Mouse (Mus musculus) intestine, embryonic 14.5 days (tissue): ENCODE measurements around the gene Creb3l2. TPM values are rescaled to one million over a fixed set of nuclear protein-coding genes. Genes with fewer than 3 reads are reported as not detected.

Experiments
- ATAC-seq: fragments of 200-750 bp; cut with Nextera tagmentation; replicated peaks from 2 replicates; pipeline ENCODE4 v1.8.0; 2017; ENCODE audit warnings: low read depth, moderate number of reproducible peaks, moderate TSS enrichment, moderate library complexity; ENCODE audit not compliant: low FRiP score, low TSS enrichment
- DNase-seq: peaks from one replicate; pipeline ENCODE4 v3.0.0-alpha.2; 2018; ENCODE audit warnings: low spot score
- H3K27ac ChIP-seq: fragments of 300-500 bp; sonication (generic); 2 replicates; pipeline ENCODE4 v1.5.1; 2014; ENCODE audit warnings: low read depth, mild to moderate bottlenecking, control low read depth
- H3K27me3 ChIP-seq: fragments of 300-500 bp; sonication (generic); replicated peaks from 2 replicates; pipeline ENCODE4 v1.6.1; 2014; ENCODE audit warnings: low read length, control low read depth; ENCODE audit not compliant: control insufficient read depth, insufficient read depth
- H3K36me3 ChIP-seq: fragments of 300-500 bp; sonication (generic); 2 replicates; pipeline ENCODE4 v1.6.1; 2014; ENCODE audit warnings: low read length, control low read depth; ENCODE audit not compliant: control insufficient read depth, insufficient read depth
- H3K4me1 ChIP-seq: fragments of 300-500 bp; sonication (generic); replicated peaks from 2 replicates; pipeline ENCODE4 v1.6.1; 2014; ENCODE audit warnings: low read length, control low read depth, mixed read lengths; ENCODE audit not compliant: control insufficient read depth, insufficient read depth
- H3K4me2 ChIP-seq: fragments of 300-500 bp; sonication (generic); 2 replicates; pipeline ENCODE4 v1.6.1; 2014; ENCODE audit warnings: low read length
- H3K4me3 ChIP-seq: fragments of 300-500 bp; sonication (generic); 2 replicates; pipeline ENCODE4 v1.5.1; 2014; ENCODE audit warnings: low read depth, low read length, control low read depth, mixed read lengths
- H3K9ac ChIP-seq: fragments of 300-500 bp; sonication (generic); 2 replicates; pipeline ENCODE4 v1.6.1; 2014; ENCODE audit warnings: mild to moderate bottlenecking, low read length
- H3K9me3 ChIP-seq: fragments of 300-500 bp; sonication (generic); 2 replicates; pipeline ENCODE4 v1.6.1; 2016; ENCODE audit warnings: low read length, control low read depth; ENCODE audit not compliant: control insufficient read depth
- WGBS: fragments of 180-500 bp; shearing (Covaris S2); extraction: QIAGEN DNeasy Blood & Tissue Kit; methylation state at CpG from one replicate; pipeline ENCODE4 v1.1.7; 2014; 5-methylcytosine and 5-hydroxymethylcytosine counted together
- polyA plus RNA-seq: library from polyadenylated mRNA; unstranded; fragments of >200 nt; fragmentation: Nextera tagmentation; extraction: Ambion mirVana; gene quantifications from 2 replicates; pipeline ENCODE4 v1.2.1, GENCODE M21; 2014

The Creb3l2 gene
- polyA plus RNA-seq, 1 experiment from 2014 or later: 22.9 TPM

- DNase-seq (no peak), ATAC-seq (no peak)
- Histone ChIP-seq H3K4me1 (0 out of 2 replicates have a peak, but pooled peaks cover 3% of the 10 kb centered on the region), H3K9ac (no peak overlapping the region), H3K27ac (no peak overlapping the region), H3K9me3 (no peaks in the 10 kb centered on the region), H3K4me2 (no peak overlapping the region), H3K36me3 (0 out of 2 replicates have a peak, but pooled peaks cover 3% of the 10 kb centered on the region), H3K27me3 (no peaks in the 10 kb centered on the region), H3K4me3 (no peak overlapping the region)
- WGBS: 86% methylated on average over 7 of the region's 7 CpGs
These were observed 70.6 kb downstream of the Creb3l2 start for GRCm38 (mm10) chr6:37371341-37371740.

DNA sequence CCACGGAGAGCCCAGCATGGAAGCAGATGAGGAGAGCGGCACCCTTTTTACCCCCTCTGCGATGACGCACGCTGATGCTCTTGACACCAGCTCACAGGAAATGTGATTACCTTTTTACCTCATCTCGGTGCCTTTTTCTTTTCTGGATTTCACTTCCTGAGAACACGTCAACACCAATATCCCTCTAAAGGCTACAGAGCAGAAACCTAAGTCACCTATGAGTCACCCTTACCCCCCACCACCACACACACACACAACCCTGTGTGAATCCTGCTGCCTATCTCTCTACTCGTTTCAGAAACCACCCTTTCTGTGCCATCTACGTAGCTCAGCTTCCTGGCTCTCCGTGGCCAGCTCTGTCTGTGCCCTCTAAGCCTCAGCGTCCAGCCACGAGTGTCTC lies 71.4 kb downstream of the Creb3l2 start:
- H3K27me3 ChIP-seq: no peaks in the 10 kb centered on the region
- ATAC-seq (no peak), DNase-seq (no peak)
- peaks cover 1% of the 10 kb centered on the region; the same call in 1 of the 2 replicates for H3K4me1 ChIP-seq
- H3K9ac ChIP-seq: no peak overlapping the region
- no peak overlapping the region for H3K27ac ChIP-seq
- H3K4me3 ChIP-seq: no peak overlapping the region
- H3K9me3 ChIP-seq: no peaks in the 10 kb centered on the region
- no peak overlapping the region for H3K4me2 ChIP-seq
- 0 out of 2 replicates have a peak, but pooled peaks cover 3% of the 10 kb centered on the region for H3K36me3 ChIP-seq
- 86% methylated on average over 12 of the region's 12 CpGs for WGBS

GRCm38 (mm10) chr6:37369750-37370149 lies 72.2 kb downstream of the Creb3l2 start:
- ATAC-seq: no peak
- Histone ChIP-seq H3K4me3 (no peak overlapping the region), H3K27me3 (no peaks in the 10 kb centered on the region), H3K4me2 (no peak overlapping the region), H3K27ac (no peak overlapping the region), H3K4me1 (no peaks in the 10 kb centered on the region; the same call in 1 of the 2 replicates), H3K36me3 (0 out of 2 replicates have a peak, but pooled peaks cover 3% of the 10 kb centered on the region), H3K9ac (no peak overlapping the region), H3K9me3 (no peaks in the 10 kb centered on the region)
- DNase-seq: no peak
- 65% methylated on average over 6 of the region's 6 CpGs for WGBS

DNA sequence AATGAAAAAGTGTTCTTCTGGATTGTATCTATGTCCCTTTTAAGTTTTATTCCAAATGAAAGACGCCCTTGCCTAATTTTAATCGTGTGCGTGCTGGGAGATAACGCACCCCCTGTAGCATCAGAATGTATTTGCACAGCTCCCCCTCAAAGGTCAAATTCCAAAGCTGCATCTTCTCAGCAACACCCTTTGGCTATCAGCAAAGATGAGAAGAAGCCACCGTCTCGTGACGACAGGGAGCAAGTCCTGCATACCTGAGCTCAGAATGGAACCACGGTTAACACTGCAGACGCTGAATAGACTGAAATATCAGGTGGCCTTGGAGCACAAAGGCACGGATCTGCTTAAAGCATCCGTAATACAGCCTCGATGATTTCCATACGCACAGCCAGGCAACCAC lies 73.7 kb downstream of the Creb3l2 start:
- H3K27ac ChIP-seq: no peak overlapping the region
- no peak overlapping the region for H3K4me3 ChIP-seq
- no peak for ATAC-seq
- no peaks in the 10 kb centered on the region for H3K9me3 ChIP-seq
- DNase-seq: no peak
- no peaks in the 10 kb centered on the region; the same call in 1 of the 2 replicates for H3K4me1 ChIP-seq
- H3K9ac ChIP-seq: no peak overlapping the region
- H3K36me3 ChIP-seq: peaks cover 11% of the 10 kb centered on the region
- 67% methylated on average over 13 of the region's 13 CpGs for whole genome bisulfite sequencing
- no peaks in the 10 kb centered on the region for H3K27me3 ChIP-seq
- H3K4me2 ChIP-seq: no peak overlapping the region

DNA sequence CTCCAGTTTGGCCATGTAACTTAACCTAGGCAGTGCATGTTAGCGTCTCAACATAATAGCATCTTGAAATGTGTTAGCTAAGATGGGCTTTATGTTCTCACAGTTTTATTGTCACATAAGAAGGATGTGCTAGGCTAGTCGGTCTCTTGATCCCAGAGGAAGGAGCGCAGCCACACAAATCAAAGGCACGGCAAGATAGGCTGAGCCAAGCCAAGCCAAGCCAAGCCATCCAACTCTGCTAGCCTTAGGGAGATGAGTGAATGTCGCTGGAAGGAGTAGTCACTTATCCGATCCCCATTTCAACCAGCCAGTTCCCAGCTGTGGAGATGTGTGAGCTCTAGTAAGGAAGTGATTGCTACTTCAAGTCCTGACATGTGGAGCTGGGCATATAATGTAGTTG lies 75.0 kb downstream of the Creb3l2 start:
- WGBS: 94% methylated on average over 6 of the region's 6 CpGs

GRCm38 (mm10) chr6:37365179-37365578 lies 76.8 kb downstream of the Creb3l2 start:
- DNase-seq (no peak), ATAC-seq (no peak)

More for the DNA sequence above, 75.0 kb downstream of the Creb3l2 start:
- Histone ChIP-seq H3K4me2 (no peak overlapping the region), H3K9ac (no peak overlapping the region), H3K36me3 (peaks cover 18% of the 10 kb centered on the region), H3K4me1 (no peaks in the 10 kb centered on the region; the same call in 1 of the 2 replicates), H3K4me3 (no peak overlapping the region), H3K27ac (no peak overlapping the region), H3K9me3 (no peaks in the 10 kb centered on the region), H3K27me3 (no peaks in the 10 kb centered on the region)
- ATAC-seq: no peak
- DNase-seq: no peak

GRCm38 (mm10) chr6:37364361-37364760 lies 77.6 kb downstream of the Creb3l2 start:
- Histone ChIP-seq H3K4me3 (no peak overlapping the region), H3K4me1 (peaks cover 10% of the 10 kb centered on the region), H3K36me3 (peaks cover 20% of the 10 kb centered on the region), H3K9ac (no peak overlapping the region), H3K27me3 (no peaks in the 10 kb centered on the region), H3K27ac (no peak overlapping the region), H3K9me3 (no peaks in the 10 kb centered on the region), H3K4me2 (no peak overlapping the region)
- ATAC-seq (no peak), DNase-seq (no peak)
- WGBS: 95% methylated on average over 8 of the region's 8 CpGs

More at GRCm38 (mm10) chr6:37365179-37365578, 76.8 kb downstream of the Creb3l2 start:
- Histone ChIP-seq H3K27me3 (no peaks in the 10 kb centered on the region), H3K4me3 (no peak overlapping the region), H3K9me3 (no peaks in the 10 kb centered on the region), H3K4me2 (no peak overlapping the region), H3K4me1 (peaks cover 10% of the 10 kb centered on the region), H3K36me3 (peaks cover 17% of the 10 kb centered on the region), H3K27ac (no peak overlapping the region), H3K9ac (no peak overlapping the region)
- 63% methylated on average over 11 of the region's 11 CpGs for WGBS

DNA sequence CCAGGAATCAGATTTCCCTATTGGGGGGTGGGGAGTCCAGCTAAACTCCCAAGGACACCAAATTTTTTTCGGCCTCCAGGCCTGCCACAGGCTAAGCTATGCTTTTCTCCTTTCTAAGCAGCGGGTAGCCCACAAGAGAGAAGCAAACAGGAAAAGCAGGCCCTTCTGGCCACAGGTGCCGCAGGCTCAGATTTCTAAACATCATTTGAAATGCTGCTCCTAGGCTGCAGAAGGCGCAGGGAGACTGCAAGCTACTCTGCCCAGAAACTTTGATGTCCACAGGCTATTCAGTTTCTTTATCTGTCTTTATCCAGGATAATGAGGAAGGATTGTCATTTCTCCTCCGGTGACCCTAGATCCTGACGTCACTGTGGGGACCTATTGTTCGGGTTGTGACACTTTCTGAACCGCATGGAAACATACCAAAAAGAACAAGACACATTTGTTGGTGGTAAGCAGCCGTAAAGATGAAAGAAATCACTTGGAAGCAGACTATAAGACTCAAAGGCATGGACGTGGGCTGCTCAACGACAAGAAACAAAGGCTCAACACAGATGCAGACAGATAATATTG lies 81.0 kb downstream of the Creb3l2 start:
- ATAC-seq (no peak), DNase-seq (no peak)
- peaks cover 38% of the 10 kb centered on the region for H3K36me3 ChIP-seq
- H3K4me1 ChIP-seq: peaks cover 10% of the 10 kb centered on the region
- no peak overlapping the region for H3K4me3 ChIP-seq
- no peak overlapping the region for H3K9ac ChIP-seq
- H3K4me2 ChIP-seq: no peak overlapping the region
- H3K9me3 ChIP-seq: no peaks in the 10 kb centered on the region
- WGBS: 40% methylated on average over 11 of the region's 11 CpGs
- H3K27me3 ChIP-seq: no peaks in the 10 kb centered on the region
- H3K27ac ChIP-seq: no peak overlapping the region
